Comparison of ENCODE assay signal across 9 mouse cellular contexts in the genomic region with DNA sequence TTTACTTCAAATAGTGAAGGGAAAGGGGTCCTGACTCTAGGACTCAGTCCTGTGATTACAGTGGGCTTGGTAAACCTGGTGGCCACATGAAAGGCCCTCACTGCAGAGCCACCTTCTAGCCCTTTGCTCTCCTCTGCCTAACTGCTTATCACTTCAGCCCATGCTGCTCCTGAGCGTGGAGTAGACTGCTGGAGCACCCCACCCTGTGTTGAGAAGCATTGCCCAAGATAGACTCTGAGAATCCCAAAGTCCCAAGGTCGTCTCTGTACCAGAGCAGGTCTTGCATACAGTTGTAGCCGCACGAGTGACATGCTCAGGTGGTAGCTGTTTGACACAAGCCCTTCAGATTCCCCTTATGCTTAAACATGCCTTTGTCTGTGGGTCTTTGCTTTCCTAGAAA.
DNase-seq lines count a peak whose midpoint lies in the region; ATAC-seq and TF ChIP-seq lines count a peak whose summit lies in the region.
"Had no signal": no experiment of that assay in that cellular context is flagged by ENCODE, and none has a peak within 500 bp of the region (broad histone marks: within the 10 kb centered on the region; RNA-seq: fewer than 3 reads in every experiment).

No protein-coding gene starts in this region.

- H3K36me3 ChIP-seq in forebrain, embryonic 12.5 days (replicated peaks): no peaks in the 10 kb centered on the region
- H3K36me3 ChIP-seq in forebrain, postnatal 0 days (ENCODE audit: insufficient read depth): no peaks in the 10 kb centered on the region
- no peaks in the 10 kb centered on the region for H3K36me3 ChIP-seq in midbrain, embryonic 12.5 days
- H3K36me3 ChIP-seq in midbrain, embryonic 15.5 days (replicated peaks): no peaks in the 10 kb centered on the region

- peaks cover 62% of the 10 kb centered on the region for H3K4me1 ChIP-seq in forebrain, embryonic 12.5 days
- peaks cover 16% of the 10 kb centered on the region; the same call in 1 of the 2 replicates for H3K4me1 ChIP-seq in forebrain, postnatal 0 days (ENCODE audit: insufficient read depth)
- peaks cover 56% of the 10 kb centered on the region for H3K4me1 ChIP-seq in midbrain, embryonic 12.5 days
- peaks cover 41% of the 10 kb centered on the region for H3K4me1 ChIP-seq in midbrain, embryonic 15.5 days

- no peak overlapping the region for H3K9ac ChIP-seq in forebrain, embryonic 12.5 days
- H3K9ac ChIP-seq in forebrain, postnatal 0 days: no peak overlapping the region
- 0 out of 2 replicates have a peak overlapping the region, but pooled peaks have one; percentile 28 for H3K9ac ChIP-seq in midbrain, embryonic 12.5 days (replicated peaks)
- H3K9ac ChIP-seq in midbrain, embryonic 15.5 days: no peak overlapping the region

- DNase-seq in forebrain, postnatal 0 days: no peak
- peak; percentile 37 to 58 for DNase-seq in kidney, postnatal 36 days
- peak; percentile 71 to 77 for DNase-seq in spleen, postnatal 4 days (ENCODE audit: low spot score in 2 of 2)
- DNase-seq in cerebellum, postnatal 4 days (ENCODE audit: low spot score in 2 of 2): no peak
- no peak for DNase-seq in testis, postnatal 10 days (ENCODE audit: low spot score)
- DNase-seq: adrenal gland, postnatal 10 days had no signal

- no peaks in the 10 kb centered on the region for H3K27me3 ChIP-seq in forebrain, embryonic 12.5 days
- no peaks in the 10 kb centered on the region for H3K27me3 ChIP-seq in forebrain, postnatal 0 days (ENCODE audit: insufficient read depth, low read length)
- no peaks in the 10 kb centered on the region for H3K27me3 ChIP-seq in midbrain, embryonic 12.5 days
- no peaks in the 10 kb centered on the region for H3K27me3 ChIP-seq in midbrain, embryonic 15.5 days (replicated peaks)

- no peaks in the 10 kb centered on the region for H3K9me3 ChIP-seq in forebrain, embryonic 12.5 days
- no peaks in the 10 kb centered on the region for H3K9me3 ChIP-seq in forebrain, postnatal 0 days (ENCODE audit: low read length)
- H3K9me3 ChIP-seq in midbrain, embryonic 12.5 days: no peaks in the 10 kb centered on the region
- H3K9me3 ChIP-seq in midbrain, embryonic 15.5 days: no peaks in the 10 kb centered on the region

- peak overlapping the region; percentile 25; the same call in 1 of the 2 replicates for H3K27ac ChIP-seq in forebrain, embryonic 12.5 days
- no peak overlapping the region for H3K27ac ChIP-seq in forebrain, postnatal 0 days (ENCODE audit: low read depth, low read length)
- H3K27ac ChIP-seq in midbrain, embryonic 12.5 days (replicated peaks): peak overlapping the region; percentile 39; the same call in 1 of the 2 replicates
- no peak overlapping the region for H3K27ac ChIP-seq in midbrain, embryonic 15.5 days

- TF ChIP-seq CTCF in forebrain, postnatal 0 days (IDR thresholded peaks at IDR 0.05; ENCODE audit: low read depth): no peak

- ATAC-seq in forebrain, embryonic 12.5 days (ENCODE audit: low FRiP score): no peak
- ATAC-seq in forebrain, postnatal 0 days: no peak
- no peak for ATAC-seq in midbrain, embryonic 12.5 days (ENCODE audit: low FRiP score, low read depth)
- no peak for ATAC-seq in midbrain, embryonic 15.5 days (replicated peaks)

- H3K4me2 ChIP-seq in forebrain, embryonic 12.5 days: peak overlapping the region; percentile 24; the same call in 1 of the 2 replicates
- no peak overlapping the region for H3K4me2 ChIP-seq in forebrain, postnatal 0 days (ENCODE audit: low read depth)
- no peak overlapping the region for H3K4me2 ChIP-seq in midbrain, embryonic 12.5 days (replicated peaks)
- no peak overlapping the region for H3K4me2 ChIP-seq in midbrain, embryonic 15.5 days

- no peak overlapping the region for H3K4me3 ChIP-seq in forebrain, embryonic 12.5 days (replicated peaks)
- H3K4me3 ChIP-seq in forebrain, postnatal 0 days (ENCODE audit: low read depth, low read length): no peak overlapping the region
- H3K4me3 ChIP-seq in midbrain, embryonic 12.5 days: no peak overlapping the region
- no peak overlapping the region for H3K4me3 ChIP-seq in midbrain, embryonic 15.5 days

- WGBS in forebrain, embryonic 12.5 days: 47% methylated on average over 4 of the region's 4 CpGs
- WGBS in forebrain, postnatal 0 days: 61% methylated on average over 4 of the region's 4 CpGs
- WGBS in midbrain, embryonic 12.5 days: 54% methylated on average over 4 of the region's 4 CpGs
- 60% methylated on average over 4 of the region's 4 CpGs for WGBS in midbrain, embryonic 15.5 days

Comparison
In these comparisons a context has a peak if more than half of its experiments do, and no peak if none do; other contexts are left out.
1. H3K27ac ChIP-seq: peak in forebrain, embryonic 12.5 days (single experiment) and midbrain, embryonic 12.5 days (single experiment); none in forebrain, postnatal 0 days (single experiment) and midbrain, embryonic 15.5 days (single experiment).
2. DNase-seq: peak in kidney, postnatal 36 days (2 of 2) and spleen, postnatal 4 days (2 of 2); none in forebrain, postnatal 0 days (single experiment), cerebellum, postnatal 4 days (0 of 2) and testis, postnatal 10 days (single experiment).